Comparison of ENCODE assay signal across 26 mouse cellular contexts in genomic region chr5:50490223-50490622, GRCm38 (mm10).
"Had no signal": no experiment of that assay in that cellular context is flagged by ENCODE, and none has a peak within 500 bp of the region (broad histone marks: within the 10 kb centered on the region; RNA-seq: fewer than 3 reads in every experiment).

No protein-coding gene starts in this region.

- H3K4me1 ChIP-seq: embryonic facial prominence, embryonic 10.5 days; embryonic facial prominence, embryonic 12.5 days; embryonic facial prominence, embryonic 13.5 days; embryonic facial prominence, embryonic 15.5 days; forebrain, embryonic 10.5 days; forebrain, embryonic 12.5 days; forebrain, embryonic 13.5 days; forebrain, embryonic 15.5 days had no signal

- H3K4me3 ChIP-seq: embryonic facial prominence, embryonic 10.5 days; embryonic facial prominence, embryonic 12.5 days; embryonic facial prominence, embryonic 13.5 days; embryonic facial prominence, embryonic 15.5 days; erythroblast, embryonic 14.5 days; forebrain, embryonic 10.5 days; forebrain, embryonic 12.5 days; forebrain, embryonic 13.5 days; forebrain, embryonic 15.5 days; gastrocnemius, adult 2 months; heart, adult 2 months had no signal

- H3K27ac ChIP-seq: embryonic facial prominence, embryonic 10.5 days; embryonic facial prominence, embryonic 12.5 days; embryonic facial prominence, embryonic 13.5 days; embryonic facial prominence, embryonic 15.5 days; forebrain, embryonic 10.5 days; forebrain, embryonic 12.5 days; forebrain, embryonic 13.5 days; forebrain, embryonic 15.5 days; gastrocnemius, adult 2 months; heart, adult 2 months had no signal

- H3K36me3 ChIP-seq: embryonic facial prominence, embryonic 10.5 days; embryonic facial prominence, embryonic 12.5 days; embryonic facial prominence, embryonic 13.5 days; embryonic facial prominence, embryonic 15.5 days; forebrain, embryonic 10.5 days; forebrain, embryonic 12.5 days; forebrain, embryonic 15.5 days had no signal

- H3K9me3 ChIP-seq: embryonic facial prominence, embryonic 10.5 days; embryonic facial prominence, embryonic 12.5 days; embryonic facial prominence, embryonic 13.5 days; embryonic facial prominence, embryonic 15.5 days; forebrain, embryonic 10.5 days; forebrain, embryonic 12.5 days; forebrain, embryonic 13.5 days; forebrain, embryonic 15.5 days had no signal

- DNase-seq: cerebellum, adult 2 months; cerebellum, adult 8-10 months; cerebellum, adult 9-10 months; cerebellum, adult 9-11 months; cerebellum, postnatal 10 days; cerebellum, postnatal 14 days; cerebellum, postnatal 25 days; cerebellum, postnatal 36 days; embryo, embryonic 11 days; forebrain, postnatal 0 days; gastrocnemius, adult 2 months; gastrocnemius, postnatal 10 days; gastrocnemius, postnatal 14 days; gastrocnemius, postnatal 25 days; gastrocnemius, postnatal 36 days; heart, adult 18-20 months; heart, adult 2 months had no signal

- H3K27me3 ChIP-seq: embryonic facial prominence, embryonic 12.5 days; embryonic facial prominence, embryonic 13.5 days; embryonic facial prominence, embryonic 15.5 days; forebrain, embryonic 12.5 days; forebrain, embryonic 13.5 days; forebrain, embryonic 15.5 days had no signal
